Mouse (Mus musculus) neural tube, embryonic 12.5 days (tissue): ENCODE measurements at regions not wholly inside any gene's neighbourhood (a gene's known extent, or its start where the extent isn't known, plus 50 kb on each side); places are given as distances from the start of the nearest gene placed in this dataset.

Source experiments
- ATAC-seq: fragments of 200-750 bp; cut with Nextera tagmentation; 2 replicates; pipeline ENCODE4 v1.8.0; 2017; ENCODE audit warnings: low read depth, mild to moderate bottlenecking, moderate TSS enrichment, moderate library complexity; ENCODE audit not compliant: low FRiP score
- H3K27ac ChIP-seq: fragments of 300-500 bp; sonication (generic); 2 replicates; pipeline ENCODE4 v1.5.1; 2016
- H3K27me3 ChIP-seq: fragments of 300-500 bp; sonication (generic); replicated peaks from 2 replicates; pipeline ENCODE4 v1.6.1; 2016; ENCODE audit warnings: mild to moderate bottlenecking
- H3K36me3 ChIP-seq: fragments of 300-500 bp; sonication (generic); 2 replicates; pipeline ENCODE4 v1.6.1; 2016; ENCODE audit warnings: mild to moderate bottlenecking
- H3K4me1 ChIP-seq: fragments of 300-500 bp; sonication (generic); 2 replicates; pipeline ENCODE4 v1.6.1; 2016
- H3K4me2 ChIP-seq: fragments of 300-500 bp; sonication (generic); replicated peaks from 2 replicates; pipeline ENCODE4 v1.6.1; 2016; ENCODE audit warnings: mild to moderate bottlenecking
- H3K4me3 ChIP-seq: fragments of 300-500 bp; sonication (generic); 2 replicates; pipeline ENCODE4 v1.5.1; 2016
- H3K9ac ChIP-seq: fragments of 300-500 bp; sonication (generic); 2 replicates; pipeline ENCODE4 v1.6.1; 2016; ENCODE audit warnings: mild to moderate bottlenecking
- H3K9me3 ChIP-seq: fragments of 300-500 bp; sonication (generic); 2 replicates; pipeline ENCODE4 v1.6.1; 2016; ENCODE audit warnings: mild to moderate bottlenecking
- WGBS: fragments of 180-500 bp; shearing (Covaris S2); methylation state at CpG from one replicate; pipeline ENCODE4 v1.1.7; 2016; 5-methylcytosine and 5-hydroxymethylcytosine counted together

DNA sequence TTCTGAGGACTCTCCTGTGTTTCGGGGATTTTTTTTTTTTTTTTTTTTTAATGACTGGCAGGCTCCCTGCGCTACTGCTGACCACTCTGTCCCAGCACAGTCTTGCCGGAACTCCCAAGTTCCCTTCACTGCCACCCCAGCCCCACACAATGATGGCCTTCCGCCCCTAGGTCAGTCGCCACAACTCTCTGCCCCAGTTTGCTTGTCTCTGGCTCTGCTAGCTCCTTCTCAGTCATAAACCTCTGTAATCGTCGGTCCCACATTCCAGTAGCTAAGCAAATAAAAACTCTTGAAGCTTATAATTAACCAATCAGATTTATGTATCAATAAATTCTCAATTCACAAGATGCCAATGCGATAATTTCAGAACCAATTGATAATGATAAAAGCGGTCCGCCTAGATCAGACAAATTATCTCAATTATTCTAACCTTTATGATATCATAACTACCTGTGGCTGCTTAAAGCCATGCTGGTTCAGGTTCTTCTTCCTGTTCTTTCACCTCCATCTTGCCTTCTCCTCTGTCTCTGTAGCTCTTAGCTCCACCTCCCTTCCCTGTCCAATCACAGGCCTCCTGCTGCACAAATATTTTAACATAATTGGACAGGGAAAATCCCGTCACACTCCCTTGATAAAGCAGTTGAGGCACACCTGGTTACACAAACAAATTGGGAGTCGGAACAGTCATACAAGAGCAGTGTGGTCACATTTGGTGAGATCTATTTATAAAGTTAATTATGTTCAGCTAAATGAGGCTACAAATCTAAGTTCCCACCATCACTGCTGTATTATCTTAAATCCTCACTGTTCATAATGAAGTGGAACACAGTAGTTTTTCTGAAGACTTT is 135.2 kb upstream of the Tars start:
- Histone ChIP-seq H3K4me2 (no peak overlapping the region), H3K4me3 (no peak overlapping the region), H3K9me3 (no peaks in the 10 kb centered on the region), H3K4me1 (no peaks in the 10 kb centered on the region), H3K27ac (no peak overlapping the region), H3K9ac (no peak overlapping the region), H3K36me3 (no peaks in the 10 kb centered on the region), H3K27me3 (no peaks in the 10 kb centered on the region; the same call in 1 of the 2 replicates)
- WGBS: 87% methylated on average over 12 of the region's 12 CpGs
- no peak for ATAC-seq

DNA sequence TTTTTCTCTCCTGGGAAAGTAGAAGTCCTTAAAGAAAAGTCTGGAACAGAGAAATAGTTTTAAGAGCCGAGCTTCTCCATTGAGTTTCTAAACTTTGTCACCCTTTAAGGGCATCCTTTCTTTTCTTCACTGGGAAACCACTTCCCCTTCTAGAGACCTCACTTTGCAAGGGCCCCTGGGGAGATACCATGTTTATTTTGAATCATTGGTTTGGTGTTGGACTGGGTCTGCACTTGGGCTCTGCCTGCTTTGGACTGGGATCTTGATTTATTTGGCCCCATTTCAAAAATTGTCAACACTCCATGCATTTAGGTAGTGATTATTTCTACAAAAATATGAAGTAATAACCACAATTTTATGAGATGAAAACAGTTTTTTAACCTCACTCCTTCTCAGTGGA is 134.2 kb upstream of the Tars start:
- Histone ChIP-seq H3K9me3 (no peaks in the 10 kb centered on the region), H3K4me3 (no peak overlapping the region), H3K9ac (no peak overlapping the region), H3K4me1 (no peaks in the 10 kb centered on the region), H3K36me3 (no peaks in the 10 kb centered on the region), H3K27ac (no peak overlapping the region), H3K4me2 (no peak overlapping the region), H3K27me3 (peaks cover 4% of the 10 kb centered on the region; the same call in 1 of the 2 replicates)
- no peak for ATAC-seq
- 74% methylated on average over 1 of the region's 1 CpGs for WGBS

GRCm38 (mm10) chr15:11533002-11533610 is 133.6 kb upstream of the Tars start:
- Histone ChIP-seq H3K9ac (no peak overlapping the region), H3K4me2 (no peak overlapping the region), H3K9me3 (no peaks in the 10 kb centered on the region), H3K4me1 (no peaks in the 10 kb centered on the region), H3K4me3 (no peak overlapping the region), H3K36me3 (no peaks in the 10 kb centered on the region), H3K27me3 (peaks cover 4% of the 10 kb centered on the region; the same call in 1 of the 2 replicates), H3K27ac (no peak overlapping the region)
- ATAC-seq: no peak
- 79% methylated on average over 10 of the region's 10 CpGs for WGBS

DNA sequence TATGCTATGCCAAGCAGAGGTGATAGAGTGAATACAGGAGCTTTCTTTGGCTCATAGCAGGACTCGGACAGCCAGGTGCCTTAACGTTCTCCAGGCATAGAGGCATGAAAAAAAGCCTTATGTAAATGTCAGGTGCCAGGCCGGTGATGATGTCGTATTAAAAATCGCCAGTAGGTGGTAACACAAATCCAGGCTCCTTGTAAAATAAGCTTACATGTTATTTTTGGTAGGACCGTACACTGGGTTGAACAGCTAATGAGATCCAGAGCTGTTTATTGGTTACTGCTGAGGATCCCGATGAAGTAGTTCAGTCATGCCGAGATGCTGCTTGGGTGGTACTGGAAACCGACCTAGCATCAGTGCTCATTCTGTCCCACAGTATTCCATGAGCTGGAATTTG is 133.1 kb upstream of the Tars start:
- WGBS: 81% methylated on average over 9 of the region's 9 CpGs
- H3K9me3 ChIP-seq: no peaks in the 10 kb centered on the region
- H3K27me3 ChIP-seq: peaks cover 4% of the 10 kb centered on the region; the same call in 1 of the 2 replicates
- H3K9ac ChIP-seq: no peak overlapping the region
- no peak for ATAC-seq
- H3K4me2 ChIP-seq: no peak overlapping the region
- H3K27ac ChIP-seq: no peak overlapping the region
- H3K4me3 ChIP-seq: no peak overlapping the region
- no peaks in the 10 kb centered on the region for H3K36me3 ChIP-seq
- H3K4me1 ChIP-seq: no peaks in the 10 kb centered on the region

GRCm38 (mm10) chr15:11529819-11530810 is 130.7 kb upstream of the Tars start:
- Histone ChIP-seq H3K27me3 (peaks cover 9% of the 10 kb centered on the region; the same call in 1 of the 2 replicates), H3K36me3 (no peaks in the 10 kb centered on the region), H3K4me1 (no peaks in the 10 kb centered on the region), H3K4me2 (no peak overlapping the region), H3K27ac (no peak overlapping the region), H3K9me3 (no peaks in the 10 kb centered on the region), H3K4me3 (no peak overlapping the region), H3K9ac (no peak overlapping the region)
- WGBS: 26% methylated on average over 8 of the region's 8 CpGs
- ATAC-seq: peak; percentile 54; the same call in 1 of the 2 replicates

DNA sequence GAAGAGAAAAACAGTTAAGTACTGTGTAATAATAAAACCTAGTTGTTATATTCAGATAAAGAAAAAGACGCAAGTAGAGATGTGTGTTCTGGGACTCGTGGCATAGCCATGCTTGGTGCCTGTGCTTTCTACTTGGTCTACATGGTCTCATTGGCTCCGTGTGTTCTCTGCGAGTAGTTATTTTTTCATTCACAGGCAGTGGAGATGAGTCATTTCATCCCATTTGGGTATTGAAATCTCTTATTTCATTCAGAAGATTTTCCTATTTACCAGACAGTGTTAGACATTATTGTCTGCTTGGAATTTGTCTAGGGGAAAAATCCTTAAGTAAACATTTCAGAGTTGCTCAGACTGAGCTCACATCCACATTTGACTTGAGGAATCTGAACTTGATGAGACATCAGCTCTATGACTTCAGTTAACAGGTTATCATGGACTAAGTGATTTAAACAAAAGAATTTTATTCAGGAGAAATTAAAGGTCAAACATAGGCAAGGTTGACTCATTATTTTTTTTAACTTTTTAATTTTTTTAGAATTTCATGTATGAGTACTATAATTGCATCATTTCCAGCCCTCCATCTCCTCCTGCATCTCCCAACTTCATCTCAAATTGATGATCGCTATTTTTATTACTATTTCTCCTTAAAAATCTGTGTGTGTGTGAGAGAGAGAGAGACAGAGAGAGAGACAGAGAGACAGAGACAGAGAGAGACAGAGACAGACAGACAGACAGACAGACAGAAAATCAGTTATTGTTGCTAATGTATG is 125.1 kb upstream of the Tars start:
- peaks cover 9% of the 10 kb centered on the region; the same call in 1 of the 2 replicates for H3K27me3 ChIP-seq
- no peaks in the 10 kb centered on the region for H3K9me3 ChIP-seq
- no peaks in the 10 kb centered on the region for H3K36me3 ChIP-seq
- WGBS: 87% methylated on average over 5 of the region's 5 CpGs
- no peak overlapping the region for H3K27ac ChIP-seq
- no peak overlapping the region for H3K9ac ChIP-seq
- no peaks in the 10 kb centered on the region for H3K4me1 ChIP-seq
- no peak overlapping the region for H3K4me3 ChIP-seq
- ATAC-seq: no peak
- no peak overlapping the region for H3K4me2 ChIP-seq

DNA sequence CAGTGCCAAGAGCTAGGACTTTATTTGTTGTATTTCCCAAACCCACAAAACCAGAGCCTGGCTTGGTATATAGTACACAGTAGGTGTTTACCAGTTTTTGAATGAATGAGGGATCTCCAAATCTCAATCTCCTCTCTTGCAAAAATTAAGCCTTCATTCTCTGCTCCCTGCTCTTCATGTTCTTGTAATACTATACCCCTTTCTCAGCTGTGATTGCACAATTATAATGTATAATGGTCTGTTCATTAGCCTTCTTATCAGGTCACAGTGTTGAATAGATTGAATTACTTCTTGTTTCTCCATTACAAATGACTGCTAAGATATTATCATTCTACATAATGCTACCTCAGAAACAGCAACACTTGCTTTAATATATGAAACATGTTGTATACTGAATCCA is 119.1 kb upstream of the Tars start:
- no peak overlapping the region for H3K4me2 ChIP-seq
- no peaks in the 10 kb centered on the region for H3K4me1 ChIP-seq
- H3K9ac ChIP-seq: no peak overlapping the region
- ATAC-seq: no peak
- H3K9me3 ChIP-seq: no peaks in the 10 kb centered on the region
- no peaks in the 10 kb centered on the region for H3K27me3 ChIP-seq
- H3K4me3 ChIP-seq: no peak overlapping the region
- no peak overlapping the region for H3K27ac ChIP-seq
- H3K36me3 ChIP-seq: no peaks in the 10 kb centered on the region

DNA sequence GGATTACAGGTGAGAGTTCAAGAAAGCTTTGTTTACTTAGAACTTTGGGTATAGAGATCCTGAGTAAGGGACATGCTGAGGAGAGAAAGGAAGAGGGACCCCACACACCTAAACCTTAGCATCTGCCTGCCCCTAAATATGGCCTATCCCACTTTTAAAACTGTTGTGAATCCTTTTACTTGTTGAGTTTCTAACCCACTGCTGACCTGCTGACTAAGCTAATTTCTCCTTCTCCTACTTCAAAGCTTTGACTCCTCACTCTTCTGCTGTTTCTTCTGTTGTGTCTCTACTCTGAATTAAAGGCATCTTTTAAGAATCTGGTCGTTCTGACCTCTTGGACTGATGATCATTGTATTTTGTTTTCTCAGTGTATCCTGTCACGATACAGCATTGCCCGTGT is 118.4 kb upstream of the Tars start:
- ATAC-seq: no peak
- WGBS: 75% methylated on average over 3 of the region's 3 CpGs

GRCm38 (mm10) chr15:11505076-11505639 is 105.7 kb upstream of the Tars start:
- H3K27me3 ChIP-seq: no peaks in the 10 kb centered on the region
- no peak overlapping the region for H3K27ac ChIP-seq
- H3K9me3 ChIP-seq: no peaks in the 10 kb centered on the region
- H3K4me3 ChIP-seq: no peak overlapping the region
- H3K36me3 ChIP-seq: no peaks in the 10 kb centered on the region
- 83% methylated on average over 4 of the region's 4 CpGs for WGBS
- H3K9ac ChIP-seq: no peak overlapping the region
- H3K4me1 ChIP-seq: no peaks in the 10 kb centered on the region
- no peak for ATAC-seq
- H3K4me2 ChIP-seq: no peak overlapping the region

More for the DNA sequence above, 118.4 kb upstream of the Tars start:
- Histone ChIP-seq H3K27me3 (no peaks in the 10 kb centered on the region), H3K4me3 (no peak overlapping the region), H3K27ac (no peak overlapping the region), H3K9ac (no peak overlapping the region), H3K4me1 (no peaks in the 10 kb centered on the region), H3K36me3 (no peaks in the 10 kb centered on the region), H3K9me3 (no peaks in the 10 kb centered on the region), H3K4me2 (no peak overlapping the region)

DNA sequence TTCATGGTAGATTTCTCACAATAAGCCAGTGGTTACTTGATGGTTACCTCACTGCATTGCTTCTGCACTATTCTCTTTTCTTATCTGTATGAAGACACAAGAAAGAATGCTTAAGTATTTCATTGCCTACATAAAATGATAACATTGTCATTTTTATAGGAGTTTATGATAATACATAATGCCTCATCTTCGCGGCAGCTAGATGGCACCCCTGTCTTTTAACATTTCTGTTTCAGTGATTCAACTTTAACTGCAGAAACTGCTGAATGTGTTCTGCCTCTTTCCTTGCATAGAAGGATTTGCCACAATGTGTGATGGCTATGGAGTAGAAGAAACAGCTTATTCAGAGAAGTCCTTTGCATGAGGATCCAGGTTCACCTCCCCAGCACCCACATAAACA is 97.0 kb upstream of the Tars start:
- no peaks in the 10 kb centered on the region for H3K36me3 ChIP-seq
- H3K4me1 ChIP-seq: no peaks in the 10 kb centered on the region
- no peak overlapping the region for H3K9ac ChIP-seq
- no peak overlapping the region for H3K27ac ChIP-seq
- no peaks in the 10 kb centered on the region for H3K9me3 ChIP-seq
- H3K4me2 ChIP-seq: no peak overlapping the region
- no peaks in the 10 kb centered on the region for H3K27me3 ChIP-seq
- WGBS: 93% methylated on average over 2 of the region's 2 CpGs
- ATAC-seq: no peak
- no peak overlapping the region for H3K4me3 ChIP-seq

DNA sequence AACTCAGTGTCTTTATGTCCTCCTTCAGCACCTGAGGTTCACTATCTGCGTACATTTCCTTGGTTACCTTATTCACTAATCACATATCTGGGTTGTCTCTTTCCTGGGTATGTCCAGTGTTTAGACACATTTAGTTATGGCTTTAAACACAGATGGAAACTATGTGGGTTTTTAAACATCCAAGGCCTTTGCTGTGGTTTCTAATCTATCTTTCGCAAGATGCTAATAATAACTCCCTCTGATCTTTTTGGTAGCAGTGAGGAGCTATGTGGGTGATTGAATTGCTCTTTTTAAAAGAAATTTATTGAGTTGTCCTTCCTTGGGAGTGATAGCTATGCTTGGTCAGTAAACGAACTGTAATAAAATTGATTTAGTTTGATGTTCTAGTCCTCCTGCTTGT is 89.7 kb upstream of the Tars start:
- Histone ChIP-seq H3K36me3 (no peaks in the 10 kb centered on the region), H3K4me1 (no peaks in the 10 kb centered on the region), H3K9ac (no peak overlapping the region), H3K9me3 (no peaks in the 10 kb centered on the region), H3K27me3 (no peaks in the 10 kb centered on the region), H3K4me2 (no peak overlapping the region), H3K4me3 (no peak overlapping the region), H3K27ac (no peak overlapping the region)
- 83% methylated on average over 3 of the region's 3 CpGs for WGBS
- no peak for ATAC-seq
